Mouse (Mus musculus) macrophage (primary cell): ENCODE measurements around the gene 1700037H04Rik. TPM values are rescaled to one million over a fixed set of nuclear protein-coding genes. Genes with fewer than 3 reads are reported as not detected.

ENCODE experiments used
- H3K27ac ChIP-seq: fragments of 350-480 bp; formaldehyde crosslinking; 2 replicates; pipeline ENCODE4 v1.9.0; 2021
- H3K36me3 ChIP-seq: fragments of 350-480 bp; formaldehyde crosslinking; 2 replicates; pipeline ENCODE4 v1.9.0; 2021; ENCODE audit errors: inconsistent target
- H3K4me3 ChIP-seq: fragments of 350-480 bp; formaldehyde crosslinking; 2 replicates; pipeline ENCODE4 v1.9.0; 2021; ENCODE audit errors: inconsistent target
- H3K79me2 ChIP-seq: fragments of 350-480 bp; formaldehyde crosslinking; 2 replicates; pipeline ENCODE4 v1.9.0; 2021; ENCODE audit errors: inconsistent target
- WGBS: methylation state at CpG from one replicate; pipeline ENCODE4 v1.1.7; 2026; ENCODE audit warnings: inconsistent platforms; ENCODE audit not compliant: missing documents; 5-methylcytosine and 5-hydroxymethylcytosine counted together
- polyA plus RNA-seq: library from polyadenylated mRNA; stranded (reverse); fragments of 250-400 nt; gene quantifications from 3 replicates; pipeline ENCODE4 v1.2.4, GENCODE M21; 2018; ENCODE audit warnings: inconsistent platforms

Gene 1700037H04Rik
- polyA plus RNA-seq, 1 experiment from 2014 or later, result 29.5 TPM

- 68% methylated on average over 5 of the region's 5 CpGs for WGBS
- H3K36me3 ChIP-seq, result peaks cover 16% of the 10 kb centered on the region; the same call in 1 of the 2 replicates
- H3K79me2 ChIP-seq, result peaks cover 23% of the 10 kb centered on the region
- no peak overlapping the region for H3K4me3 ChIP-seq
- peak overlapping the region; percentile 13; the same call in 1 of the 2 replicates for H3K27ac ChIP-seq
Observed at GRCm38 (mm10) chr2:131189521-131190309, 29.8 kb upstream of the 1700037H04Rik start.

GRCm38 (mm10) chr2:131188311-131188710 is 28.4 kb upstream of the 1700037H04Rik start:
- Histone ChIP-seq H3K4me3 (peak overlapping the region; percentile 70; the same call in 1 of the 2 replicates), H3K79me2 (peaks cover 23% of the 10 kb centered on the region), H3K36me3 (peaks cover 6% of the 10 kb centered on the region; the same call in 1 of the 2 replicates), H3K27ac (no peak overlapping the region)
- 98% methylated on average over 5 of the region's 5 CpGs for WGBS

- Histone ChIP-seq H3K36me3 (no peaks in the 10 kb centered on the region; the same call in 1 of the 2 replicates), H3K79me2 (peaks cover 23% of the 10 kb centered on the region), H3K27ac (peak overlapping the region; percentile 68), H3K4me3 (peak overlapping the region; percentile 70)
- 67% methylated on average over 3 of the region's 3 CpGs for WGBS
Observed at GRCm38 (mm10) chr2:131187602-131187922, 27.7 kb upstream of the 1700037H04Rik start.

GRCm38 (mm10) chr2:131186771-131187601 is 27.1 kb upstream of the 1700037H04Rik start, which contains the start of the genes Cdc25b and Spef1:
Gene Cdc25b (plus strand): TSS chr2:131186949.
Gene Spef1 (minus strand): TSS chr2:131187282.
- peak within 1 kb of the TSS; percentile 68 for H3K27ac ChIP-seq
- peaks cover 23% of the 10 kb centered on the region for H3K79me2 ChIP-seq
- H3K4me3 ChIP-seq, result peak within 1 kb of the TSS; percentile 70
- H3K36me3 ChIP-seq, result no peaks in the 10 kb centered on the region
- 2% methylated on average over 40 of the region's 43 CpGs for WGBS

GRCm38 (mm10) chr2:131186343-131186742 is 26.5 kb upstream of the 1700037H04Rik start:
- peaks cover 23% of the 10 kb centered on the region for H3K79me2 ChIP-seq
- peak overlapping the region; percentile 38; the same call in 1 of the 2 replicates for H3K27ac ChIP-seq
- H3K4me3 ChIP-seq, result peak overlapping the region; percentile 70
- 12% methylated on average over 14 of the region's 14 CpGs for WGBS
- H3K36me3 ChIP-seq, result no peaks in the 10 kb centered on the region

GRCm38 (mm10) chr2:131179990-131180587 is 20.2 kb upstream of the 1700037H04Rik start, which contains the start of gene Cenpb:
Gene Cenpb (minus strand): TSS chr2:131180067.
- peak within 1 kb of the TSS; percentile 61 for H3K4me3 ChIP-seq
- peaks cover 37% of the 10 kb centered on the region for H3K79me2 ChIP-seq
- H3K27ac ChIP-seq, result peak within 1 kb of the TSS; percentile 73
- 2% methylated on average over 52 of the region's 57 CpGs for WGBS
- peaks cover 5% of the 10 kb centered on the region; the same call in 1 of the 2 replicates for H3K36me3 ChIP-seq

GRCm38 (mm10) chr2:131179246-131179886 is 19.5 kb upstream of the 1700037H04Rik start:
- Histone ChIP-seq H3K36me3 (peaks cover 5% of the 10 kb centered on the region; the same call in 1 of the 2 replicates), H3K79me2 (peaks cover 37% of the 10 kb centered on the region), H3K27ac (peak overlapping the region; percentile 73), H3K4me3 (peak overlapping the region; percentile 61)
- under 1% methylated on average over 65 of the region's 67 CpGs for WGBS

GRCm38 (mm10) chr2:131178828-131179245 is 19.0 kb upstream of the 1700037H04Rik start:
- peaks cover 5% of the 10 kb centered on the region; the same call in 1 of the 2 replicates for H3K36me3 ChIP-seq

GRCm38 (mm10) chr2:131177932-131178331 is 18.1 kb upstream of the 1700037H04Rik start:
- H3K79me2 ChIP-seq, result peaks cover 37% of the 10 kb centered on the region
- WGBS, result 88% methylated on average over 9 of the region's 9 CpGs
- H3K4me3 ChIP-seq, result peak overlapping the region; percentile 61
- H3K36me3 ChIP-seq, result peaks cover 5% of the 10 kb centered on the region; the same call in 1 of the 2 replicates
- H3K27ac ChIP-seq, result no peak overlapping the region

More at GRCm38 (mm10) chr2:131178828-131179245, 19.0 kb upstream of the 1700037H04Rik start:
- 47% methylated on average over 25 of the region's 26 CpGs for WGBS
- Histone ChIP-seq H3K27ac (peak overlapping the region; percentile 25; the same call in 1 of the 2 replicates), H3K4me3 (peak overlapping the region; percentile 61), H3K79me2 (peaks cover 37% of the 10 kb centered on the region)

- Histone ChIP-seq H3K27ac (no peak overlapping the region), H3K36me3 (peaks cover 5% of the 10 kb centered on the region; the same call in 1 of the 2 replicates)
- WGBS, result 83% methylated on average over 5 of the region's 5 CpGs
Observed at GRCm38 (mm10) chr2:131176491-131176890, 16.6 kb upstream of the 1700037H04Rik start.

GRCm38 (mm10) chr2:131175945-131176309 is 16.0 kb upstream of the 1700037H04Rik start:
- H3K79me2 ChIP-seq, result peaks cover 37% of the 10 kb centered on the region
- no peak overlapping the region for H3K4me3 ChIP-seq
- 91% methylated on average over 1 of the region's 1 CpGs for WGBS
- H3K27ac ChIP-seq, result no peak overlapping the region
- peaks cover 5% of the 10 kb centered on the region; the same call in 1 of the 2 replicates for H3K36me3 ChIP-seq

More at GRCm38 (mm10) chr2:131176491-131176890, 16.6 kb upstream of the 1700037H04Rik start:
- Histone ChIP-seq H3K79me2 (peaks cover 37% of the 10 kb centered on the region), H3K4me3 (no peak overlapping the region)

GRCm38 (mm10) chr2:131175286-131175944 is 15.5 kb upstream of the 1700037H04Rik start:
- no peak overlapping the region for H3K4me3 ChIP-seq
- 69% methylated on average over 3 of the region's 3 CpGs for WGBS
- H3K36me3 ChIP-seq, result peaks cover 5% of the 10 kb centered on the region; the same call in 1 of the 2 replicates
- H3K79me2 ChIP-seq, result peaks cover 35% of the 10 kb centered on the region
- H3K27ac ChIP-seq, result no peak overlapping the region

- peaks cover 32% of the 10 kb centered on the region for H3K79me2 ChIP-seq
- H3K4me3 ChIP-seq, result no peak overlapping the region; the same call in 1 of the 2 replicates
- H3K36me3 ChIP-seq, result peaks cover 5% of the 10 kb centered on the region; the same call in 1 of the 2 replicates
- WGBS, result 9% methylated on average over 11 of the region's 11 CpGs
- no peak overlapping the region for H3K27ac ChIP-seq
Observed at GRCm38 (mm10) chr2:131174700-131175099, 14.8 kb upstream of the 1700037H04Rik start.
